Mouse (Mus musculus): ENCODE measurements at regions not wholly inside any gene's neighbourhood (a gene's known extent, or its start where the extent isn't known, plus 50 kb on each side); places are given as distances from the start of the nearest gene placed in this dataset.

DNA sequence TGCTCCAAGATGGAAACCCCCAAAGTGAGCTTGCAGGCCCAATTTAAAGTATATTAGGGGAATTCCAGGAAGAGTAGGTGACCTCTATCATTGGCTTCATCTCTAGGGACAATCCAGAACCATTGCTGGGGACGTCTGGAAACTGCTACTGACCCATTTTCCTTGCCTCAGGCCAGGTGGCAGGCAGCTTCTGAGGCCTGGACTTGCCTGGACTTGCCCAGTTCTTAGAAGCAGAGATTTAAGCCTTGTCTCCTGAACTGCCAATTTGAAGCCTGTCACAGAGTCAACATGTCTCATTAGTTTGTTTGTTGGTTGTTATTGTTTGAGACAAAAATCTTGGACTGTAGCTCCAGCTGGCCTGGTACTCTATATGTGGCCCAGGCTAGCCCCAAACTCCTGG, 151.1 kb downstream of the Sp3 start:
- DNase-seq, result no peak

DNA sequence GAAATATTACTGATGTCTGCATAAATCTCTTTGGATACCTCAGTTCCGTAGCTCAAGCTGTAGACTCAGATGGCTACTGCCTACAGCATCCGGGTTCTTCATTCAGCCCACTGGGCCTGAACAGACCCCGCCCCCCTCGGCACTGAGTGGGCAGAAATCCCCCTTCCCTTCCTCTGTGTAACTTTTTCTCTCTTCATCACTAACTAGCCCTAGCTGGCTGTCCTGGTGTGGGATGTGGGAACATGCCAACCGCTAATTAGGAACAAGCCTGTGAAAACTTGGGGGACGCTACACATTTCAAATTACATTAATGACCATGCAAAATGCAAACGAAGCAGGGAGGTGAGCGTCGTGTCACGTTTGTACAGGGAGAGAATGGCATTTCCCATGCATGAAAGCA, 147.5 kb downstream of the Sp3 start:
- DNase-seq, result no peak

DNA sequence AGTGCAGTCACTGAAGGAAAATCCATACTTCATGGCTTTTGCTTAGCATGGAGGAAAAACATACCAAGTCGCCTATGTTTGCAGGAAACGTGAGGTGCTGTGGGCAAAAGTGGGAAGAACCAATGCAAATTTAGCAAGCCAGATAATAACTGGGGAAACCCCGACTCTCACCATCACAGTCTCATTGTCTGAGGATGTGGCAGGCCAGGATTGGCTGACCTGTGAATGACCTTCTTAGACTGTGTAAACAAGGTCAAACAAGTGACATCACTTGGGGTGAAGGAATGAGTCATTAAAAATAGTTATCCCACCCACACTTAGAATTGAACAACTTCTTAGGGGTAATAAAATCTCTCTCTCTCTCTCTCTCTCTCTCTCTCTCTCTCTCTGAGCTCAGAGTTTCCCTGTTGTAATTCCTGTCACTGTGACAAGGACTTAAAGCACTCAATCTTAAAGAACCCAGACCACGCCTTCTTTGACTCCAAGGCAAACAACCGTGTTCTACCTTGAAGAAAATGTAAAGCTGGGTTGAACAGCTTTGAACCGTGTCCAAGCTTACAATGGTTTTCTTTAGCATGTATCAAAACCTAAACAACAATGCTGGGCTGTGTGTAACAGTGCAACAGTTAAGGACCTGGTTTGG, 142.0 kb downstream of the Sp3 start:
- DNase-seq, result peak; percentile 75

DNA sequence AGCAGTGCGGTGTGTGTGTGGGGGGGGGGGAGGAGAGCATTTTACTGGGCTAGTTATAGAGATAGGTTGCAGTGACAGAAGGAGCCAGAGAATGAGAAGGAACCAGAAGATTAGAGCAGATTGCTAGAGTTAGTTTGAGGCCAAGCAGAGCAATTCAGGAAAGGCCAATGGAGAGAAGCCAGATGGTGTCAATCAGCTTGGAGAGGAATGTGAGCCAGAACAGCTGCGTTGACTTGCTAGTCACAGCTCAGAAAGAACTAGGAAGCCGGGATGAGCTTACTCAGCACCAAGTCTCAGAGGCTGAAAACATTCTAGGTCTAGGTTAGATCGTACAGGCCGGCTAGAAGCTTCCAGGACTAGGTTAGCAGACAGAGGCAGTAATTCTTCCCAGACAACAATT, 140.6 kb downstream of the Sp3 start:
- DNase-seq, result no peak

DNA sequence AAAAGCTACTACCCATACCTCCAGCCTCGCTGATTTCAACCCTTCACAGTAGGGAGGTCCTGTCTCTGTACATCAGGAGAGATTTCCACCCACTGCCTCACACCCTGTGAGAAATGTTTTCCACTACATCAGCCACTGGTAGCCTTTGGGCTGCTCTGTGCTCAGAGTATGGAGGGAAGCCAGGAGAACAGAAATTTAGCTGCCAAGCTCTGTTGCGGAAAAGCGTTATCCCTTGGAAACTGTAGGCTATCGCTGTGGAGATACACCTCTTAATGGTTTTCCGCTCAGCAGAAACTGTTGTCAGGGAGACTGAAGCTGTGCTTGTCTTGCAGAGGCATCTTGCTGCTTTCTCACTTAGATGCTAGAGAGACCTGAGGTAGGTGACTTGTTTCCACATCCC, 138.9 kb downstream of the Sp3 start:
- DNase-seq, result no peak

DNA sequence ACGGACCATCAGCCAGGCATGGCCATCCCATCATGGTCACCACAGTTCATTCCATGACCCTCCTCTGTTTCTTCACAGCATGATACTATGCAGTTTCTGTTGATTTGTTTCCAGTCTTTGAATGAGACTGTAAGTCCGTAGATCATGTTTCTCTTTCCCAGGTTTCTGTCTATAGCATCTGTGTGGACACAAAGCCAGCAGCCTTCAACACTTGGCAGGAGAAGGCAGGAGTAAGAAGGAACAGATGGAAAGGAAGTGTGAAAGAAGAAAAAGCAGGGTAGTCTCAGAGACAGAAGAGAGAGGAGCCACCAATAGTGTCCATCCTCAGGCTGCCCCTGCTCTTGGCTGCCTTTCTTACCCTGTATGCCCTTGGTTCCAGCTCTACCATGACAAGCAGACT, 136.6 kb downstream of the Sp3 start:
- no peak for DNase-seq

DNA sequence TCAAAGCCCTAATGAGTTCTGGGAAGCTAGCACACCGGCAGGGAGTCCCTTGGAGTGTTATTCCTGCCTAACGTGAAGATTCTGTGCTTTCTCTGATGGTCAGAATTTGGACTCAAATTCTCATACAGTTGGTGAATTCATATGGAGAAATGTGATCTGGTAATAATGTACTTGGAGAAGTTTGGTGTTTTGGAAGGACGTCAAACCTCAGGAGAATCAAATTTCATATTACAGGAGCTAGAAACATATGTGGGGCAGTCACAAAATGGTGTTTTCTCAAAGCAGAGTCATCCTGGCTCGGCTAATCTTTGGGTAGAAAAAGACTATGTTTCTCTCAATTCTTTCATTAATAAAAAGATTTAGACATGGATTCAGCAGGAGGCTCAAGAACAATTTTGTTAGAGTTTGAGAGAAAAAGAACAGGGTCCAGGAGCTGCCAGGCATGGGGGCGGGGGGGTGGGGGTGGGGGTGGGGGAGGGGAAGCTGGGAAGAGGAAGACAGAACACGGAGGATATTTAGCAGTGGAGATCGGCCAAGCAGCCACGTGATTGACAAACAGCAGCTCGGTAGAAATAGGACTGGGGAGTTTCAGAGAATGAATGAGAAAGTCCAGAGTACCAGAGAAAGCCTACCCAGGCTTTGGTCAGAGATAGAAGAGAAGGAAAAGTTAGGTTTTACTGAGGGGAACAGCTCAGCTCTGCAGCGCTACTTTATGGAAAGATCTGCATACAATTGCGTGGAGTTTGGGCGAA, 130.6 kb downstream of the Sp3 start:
- DNase-seq, result no peak

DNA sequence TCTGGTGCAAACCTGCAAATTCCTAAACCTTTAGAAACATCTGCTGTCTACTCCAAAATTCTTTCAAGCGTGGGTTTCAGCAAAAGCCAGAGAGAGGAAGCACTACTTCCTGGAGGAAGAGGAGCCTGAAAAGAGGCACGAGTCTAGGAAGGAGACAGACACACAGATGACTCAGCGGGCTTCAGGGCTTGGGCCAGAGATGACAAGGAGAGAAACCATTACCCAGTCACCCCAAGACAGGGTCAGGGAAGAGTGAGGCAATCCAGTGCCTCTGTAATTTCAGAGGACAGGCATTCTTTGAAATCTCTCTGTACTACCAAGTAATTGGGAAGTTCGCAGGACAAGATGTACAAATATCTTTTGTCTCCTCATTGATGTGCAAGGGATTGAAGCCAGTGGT, 127.7 kb downstream of the Sp3 start:
- peak; percentile 70 for DNase-seq

DNA sequence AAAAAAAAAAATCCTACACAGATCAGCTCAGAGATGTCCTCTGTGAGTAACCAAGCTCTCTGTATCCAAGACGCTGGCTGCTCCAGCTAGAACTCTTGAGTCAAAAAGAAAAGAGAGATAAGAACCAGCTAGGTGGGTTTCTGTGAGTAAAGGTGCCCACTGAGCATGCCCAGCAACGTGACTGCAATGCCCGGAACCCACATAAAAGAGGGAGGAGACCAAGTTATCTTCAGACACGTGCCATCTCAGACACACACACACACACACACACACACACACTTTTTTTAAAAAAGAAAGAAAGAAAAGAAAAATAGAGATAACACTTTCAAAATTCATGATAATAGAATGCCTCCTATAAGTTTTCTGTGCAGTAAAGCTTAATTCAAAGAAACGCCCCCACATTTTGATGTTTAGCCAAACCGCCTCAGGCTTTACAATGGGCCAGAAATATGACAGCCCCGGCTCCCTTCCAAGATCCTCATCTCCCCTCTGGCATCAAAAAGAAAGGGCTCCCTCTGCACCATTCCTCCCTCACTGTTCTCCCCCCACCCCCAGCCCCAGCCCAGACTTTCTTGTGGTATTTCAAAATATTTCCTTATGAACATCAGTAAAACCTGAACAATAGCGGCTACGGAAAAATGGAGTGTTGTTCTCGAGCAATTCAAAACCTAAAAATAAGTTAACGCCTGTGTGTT, 124.8 kb downstream of the Sp3 start:
- DNase-seq, result no peak

DNA sequence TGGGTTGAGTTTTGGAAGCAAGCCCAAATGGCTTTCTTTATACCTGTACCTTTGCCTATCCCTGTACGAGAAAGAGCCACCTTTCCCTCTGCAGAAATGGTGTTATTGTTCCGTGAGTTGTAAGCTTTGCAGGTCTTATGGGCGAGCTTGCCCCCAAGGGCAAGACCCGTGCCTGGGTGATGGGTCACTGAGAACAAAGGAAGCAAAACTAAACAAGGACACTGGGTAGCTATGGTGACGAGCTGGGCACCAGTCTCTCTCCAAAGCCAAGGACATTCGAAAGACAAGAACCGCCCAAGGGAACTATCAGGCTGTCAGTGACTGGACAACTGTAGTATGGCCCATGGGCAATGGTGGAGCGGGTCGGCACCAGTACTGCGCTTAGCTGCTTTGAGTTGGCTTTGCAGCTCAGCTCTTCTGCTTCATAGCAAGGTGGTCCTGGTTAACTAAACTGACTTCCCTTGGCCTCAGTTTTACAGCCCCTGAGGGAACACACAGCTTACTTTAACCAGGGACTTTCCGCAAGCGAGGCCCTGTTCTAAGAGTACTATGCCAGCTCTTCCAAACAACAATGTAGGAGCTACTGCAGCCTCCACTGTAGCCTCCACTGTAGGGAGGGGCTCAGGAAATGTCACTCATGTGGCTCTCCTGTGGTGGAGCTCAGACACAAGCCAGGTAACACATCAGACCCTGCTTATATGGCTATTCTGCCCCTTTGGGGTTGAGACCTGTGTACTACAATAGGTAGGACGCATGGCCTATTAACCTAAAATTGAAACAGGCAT, 124.1 kb downstream of the Sp3 start:
- peak; percentile 79 for DNase-seq

DNA sequence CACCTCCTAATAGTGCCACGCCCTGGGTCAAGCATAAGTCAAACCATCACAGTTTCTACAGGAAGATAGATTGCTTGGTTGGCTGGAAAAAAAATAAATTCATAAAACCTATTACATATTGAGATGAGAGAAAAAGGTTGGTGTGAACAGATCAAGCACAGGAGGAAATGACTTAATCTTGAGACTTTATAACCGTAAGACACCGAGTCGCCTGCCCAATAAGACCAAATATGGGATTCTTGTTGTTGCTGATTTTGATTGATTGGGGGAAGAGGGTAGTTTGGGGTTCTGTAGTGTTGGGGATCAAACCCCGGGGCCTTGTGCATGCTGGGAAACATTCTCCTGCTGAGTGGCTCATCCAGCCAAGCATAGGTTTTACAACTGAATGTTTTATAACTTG, 122.9 kb downstream of the Sp3 start:
- DNase-seq, result no peak

DNA sequence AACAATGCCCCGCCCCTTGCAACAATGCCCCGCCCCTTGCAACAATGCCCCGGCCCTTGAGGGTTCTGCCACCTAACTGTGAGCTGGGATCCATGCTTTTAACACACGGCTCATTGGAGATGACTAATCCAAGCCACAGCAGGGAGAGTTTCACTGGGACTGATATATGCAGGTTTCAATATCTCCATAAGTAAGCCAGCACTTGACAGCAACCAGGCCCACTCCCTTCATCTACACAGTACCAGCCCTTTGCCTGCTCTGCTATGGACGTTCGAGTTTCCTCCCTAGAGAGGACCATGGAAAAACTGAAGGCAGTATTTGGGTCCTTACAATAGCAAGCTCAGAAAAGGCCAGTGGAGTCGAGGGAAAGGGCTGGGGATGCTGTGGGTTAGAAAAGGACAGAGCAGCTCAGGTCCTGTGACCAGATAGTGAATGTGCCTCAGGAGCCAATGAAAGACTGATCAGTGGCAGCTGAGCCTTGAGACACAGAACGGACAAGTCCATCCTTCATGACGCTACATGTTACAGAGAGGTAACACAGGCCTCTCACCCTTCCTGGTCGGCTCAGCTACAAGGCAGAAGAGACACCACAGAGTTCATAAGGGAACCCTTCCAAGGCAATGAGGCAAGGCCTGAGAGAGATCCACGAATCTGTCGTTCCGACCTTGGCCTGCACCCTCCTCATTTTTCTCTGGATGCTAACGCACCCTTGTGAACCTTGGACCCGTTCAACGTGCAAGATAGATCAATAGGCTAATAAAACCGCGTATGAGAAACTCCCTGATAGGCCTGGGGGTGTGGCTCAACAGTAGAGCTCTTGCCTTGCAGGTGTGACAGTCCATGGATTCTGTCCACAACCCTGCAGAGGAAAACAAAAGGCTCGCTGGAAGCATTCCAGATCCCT, 114.5 kb downstream of the Sp3 start:
- DNase-seq, result peak; percentile 16

DNA sequence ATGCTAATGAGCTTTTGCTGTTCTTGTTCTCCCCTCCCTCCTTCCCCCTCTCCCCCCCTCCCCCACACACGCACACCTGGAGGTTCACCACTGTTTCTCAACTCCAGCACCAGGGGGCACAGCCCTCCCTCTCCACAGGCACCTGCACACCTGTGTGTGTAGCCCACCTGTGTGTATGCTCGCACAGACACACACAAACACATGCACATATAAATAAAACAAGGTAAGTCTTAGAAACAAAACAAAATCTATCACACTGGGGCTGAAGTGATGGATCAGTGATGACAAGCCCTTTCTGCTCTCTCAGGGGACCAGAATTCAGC, 113.9 kb downstream of the Sp3 start:
- DNase-seq, result no peak

DNA sequence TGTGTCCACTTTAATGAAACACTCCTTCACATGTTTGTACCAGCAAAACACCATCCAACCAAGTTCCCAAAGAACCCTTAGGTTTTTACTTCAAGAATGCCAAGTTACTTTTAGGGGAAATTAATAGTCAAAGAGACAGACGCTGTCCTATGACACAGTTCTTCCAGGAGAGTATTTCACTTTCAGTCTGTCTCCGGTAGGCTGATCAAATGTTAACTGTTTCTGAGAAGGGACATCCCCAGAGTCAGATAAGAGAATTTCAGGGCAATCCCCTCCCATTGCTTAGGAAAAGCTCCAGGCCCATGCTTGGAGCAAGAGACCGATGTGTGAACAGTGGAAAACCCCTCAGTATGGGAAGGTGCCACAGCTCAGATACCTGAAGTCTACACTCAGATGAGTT, 112.1 kb downstream of the Sp3 start:
- no peak for DNase-seq

DNA sequence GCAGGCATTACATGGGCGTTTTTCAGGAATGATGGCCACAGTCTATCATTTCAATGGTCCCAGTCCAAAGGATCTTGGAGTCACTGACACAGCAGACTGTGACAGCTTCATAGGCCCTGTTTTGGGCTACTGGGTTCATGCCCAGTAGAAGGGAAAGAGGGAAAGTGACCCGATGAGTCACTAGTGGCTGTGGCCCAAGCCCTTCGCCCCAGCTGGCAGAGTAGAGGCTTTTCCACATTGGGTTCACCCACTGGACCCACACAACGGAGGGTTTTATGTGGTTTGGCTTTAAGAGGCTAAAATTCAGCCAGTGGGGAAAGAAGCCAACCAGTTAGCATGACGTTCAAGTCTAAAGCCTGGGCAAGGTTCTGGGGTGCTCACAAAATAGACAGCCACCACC, 108.4 kb downstream of the Sp3 start:
- peak; percentile 85 for DNase-seq

DNA sequence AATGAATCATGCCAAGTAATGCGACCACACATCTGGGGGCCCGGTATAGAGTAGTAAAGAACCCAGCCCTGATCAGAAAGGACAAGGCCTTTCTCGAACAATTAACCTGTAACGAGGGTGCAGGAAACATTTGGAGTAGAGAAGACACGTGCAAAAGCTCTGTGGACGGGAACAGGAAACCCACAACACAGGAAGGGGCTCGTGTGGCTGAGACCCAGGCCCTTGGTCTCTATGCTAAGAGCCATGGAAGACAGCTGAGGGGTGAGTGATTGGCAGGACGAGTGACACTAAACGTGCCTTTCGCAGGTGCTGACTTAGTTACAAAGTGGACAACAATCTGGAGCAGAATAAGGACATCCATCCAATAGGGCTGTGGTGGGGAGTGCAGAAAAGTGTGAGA, 106.3 kb downstream of the Sp3 start:
- DNase-seq, result no peak

DNA sequence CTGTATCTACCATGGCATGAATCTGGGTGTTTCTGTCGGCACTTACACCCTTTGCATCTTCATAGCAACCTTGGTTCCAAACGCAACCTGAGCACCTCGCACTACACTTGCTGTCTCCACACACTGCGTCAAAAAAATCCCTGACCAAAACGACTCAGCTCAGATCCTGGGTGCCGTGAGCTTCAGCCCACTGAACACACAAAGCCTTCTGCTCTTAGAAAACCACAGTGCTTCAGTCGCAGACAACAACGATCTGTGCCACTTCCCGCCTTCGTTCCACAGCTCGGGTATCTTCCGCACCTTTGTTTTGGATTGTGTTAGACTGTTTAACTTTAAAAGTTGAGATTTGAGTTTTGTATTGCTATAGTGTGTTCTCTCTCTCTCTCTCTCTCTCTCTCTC, 105.7 kb downstream of the Sp3 start:
- DNase-seq, result no peak

DNA sequence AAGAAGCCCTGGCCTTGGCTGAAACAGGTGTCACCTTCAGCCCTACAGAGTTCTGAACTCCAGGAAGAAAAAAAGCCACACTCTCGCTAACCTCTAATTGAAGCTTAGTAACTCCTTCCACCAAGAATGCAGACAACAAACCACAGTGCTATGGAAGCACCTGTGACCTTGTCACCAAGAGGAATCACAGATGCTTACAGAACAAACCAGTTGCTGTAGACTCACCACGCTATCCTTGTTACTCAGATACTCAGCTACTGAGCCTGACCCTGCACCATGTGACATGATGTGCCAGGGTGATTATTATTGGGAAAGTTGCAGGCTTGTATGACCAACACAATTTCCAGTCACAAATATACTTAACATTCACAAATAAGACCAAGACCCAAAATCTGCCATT, 104.6 kb downstream of the Sp3 start:
- DNase-seq, result no peak

DNA sequence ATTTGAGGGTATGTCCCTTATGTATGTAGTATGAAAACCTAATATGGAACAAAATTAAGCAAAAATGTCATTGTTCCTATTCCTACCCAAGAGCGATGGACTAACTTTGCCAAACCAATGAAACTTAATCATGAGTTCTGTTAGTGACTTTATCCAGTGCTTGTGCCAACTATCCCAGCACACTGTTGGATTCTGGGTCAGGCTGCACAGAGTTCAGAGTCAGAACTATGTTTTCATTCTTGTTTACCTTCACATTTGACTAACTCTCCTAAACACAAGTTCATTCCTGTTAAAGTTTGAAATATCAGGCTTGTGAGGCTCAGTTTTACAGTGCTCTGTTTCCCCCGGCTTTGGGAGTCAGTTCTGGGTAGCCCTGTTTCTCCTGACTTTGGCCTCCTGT, 100.2 kb downstream of the Sp3 start:
- no peak for DNase-seq

DNA sequence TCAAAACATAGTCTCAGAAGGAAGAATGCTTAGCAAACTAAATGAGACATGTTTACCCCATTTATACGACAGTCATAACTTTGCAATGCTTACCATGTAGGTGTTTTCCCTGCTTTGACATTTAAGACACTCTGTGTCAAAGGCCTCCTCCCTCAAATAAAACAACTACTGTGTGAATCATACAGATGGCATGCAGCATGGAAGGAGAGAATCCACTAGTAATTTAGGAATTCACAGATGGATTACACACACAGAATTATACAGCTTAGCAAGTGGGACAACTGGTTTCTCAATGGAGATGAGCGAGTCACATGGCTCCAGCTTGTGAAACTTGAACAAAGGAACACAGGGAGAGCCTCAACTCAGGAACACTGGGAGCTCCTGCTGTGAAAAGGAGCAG, 98.7 kb downstream of the Sp3 start:
- DNase-seq, result no peak

DNA sequence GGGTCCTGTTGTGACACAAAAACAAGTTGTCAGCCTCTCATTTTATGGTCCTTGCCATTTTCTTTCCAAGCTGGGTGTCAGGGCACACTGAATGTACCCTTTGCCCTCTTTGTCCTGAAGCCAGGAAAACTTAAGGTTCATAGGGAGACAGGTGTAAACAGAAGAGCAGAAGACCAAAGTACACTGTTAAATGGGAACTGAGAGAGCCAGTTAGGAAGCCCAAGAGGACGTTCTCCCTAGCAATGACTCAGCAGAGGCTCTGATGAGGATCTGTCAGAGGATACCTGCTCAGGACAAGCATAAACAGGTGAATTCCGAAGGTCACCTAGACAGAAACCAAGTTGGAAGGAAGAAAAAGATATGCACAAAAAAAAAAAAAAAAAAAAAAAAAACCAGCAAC, 94.0 kb downstream of the Sp3 start:
- no peak for DNase-seq
